Mouse (Mus musculus) stomach, embryonic 16.5 days (tissue): Measurements from ENCODE around the gene Hspb2. TPM values are rescaled to one million over a fixed set of nuclear protein-coding genes. Genes with fewer than 3 reads are reported as not detected.

ENCODE experiments used
- ATAC-seq: fragments of 200-750 bp; cut with Nextera tagmentation; 2 replicates; pipeline ENCODE4 v1.8.0; 2017; ENCODE audit warnings: moderate number of reproducible peaks, moderate TSS enrichment; ENCODE audit not compliant: insufficient read depth, low FRiP score
- H3K27ac ChIP-seq: fragments of 300-500 bp; sonication (generic); 2 replicates; pipeline ENCODE4 v1.5.1; 2014; ENCODE audit warnings: low read length
- H3K27me3 ChIP-seq: fragments of 300-500 bp; sonication (generic); 2 replicates; pipeline ENCODE4 v1.6.1; 2014; ENCODE audit warnings: low read length, control low read depth, mixed read lengths; ENCODE audit not compliant: control insufficient read depth, insufficient read depth
- H3K36me3 ChIP-seq: fragments of 300-500 bp; sonication (generic); 2 replicates; pipeline ENCODE4 v1.6.1; 2014; ENCODE audit warnings: low read length; ENCODE audit not compliant: control insufficient read depth, insufficient read depth
- H3K4me1 ChIP-seq: fragments of 300-500 bp; sonication (generic); 2 replicates; pipeline ENCODE4 v1.6.1; 2014; ENCODE audit warnings: low read length, control low read depth, mixed read lengths; ENCODE audit not compliant: control insufficient read depth, insufficient read depth
- H3K4me2 ChIP-seq: fragments of 300-500 bp; sonication (generic); 2 replicates; pipeline ENCODE4 v1.6.1; 2014; ENCODE audit warnings: low read depth, low read length, mixed read lengths
- H3K4me3 ChIP-seq: fragments of 300-500 bp; sonication (generic); replicated peaks from 2 replicates; pipeline ENCODE4 v1.5.1; 2014; ENCODE audit warnings: mild to moderate bottlenecking, low read length
- H3K9ac ChIP-seq: fragments of 300-500 bp; sonication (generic); 2 replicates; pipeline ENCODE4 v1.6.1; 2014; ENCODE audit warnings: low read length
- H3K9me3 ChIP-seq: fragments of 300-500 bp; sonication (generic); replicated peaks from 2 replicates; pipeline ENCODE4 v1.6.1; 2016; ENCODE audit warnings: low read length, control low read depth; ENCODE audit not compliant: control insufficient read depth
- WGBS: fragments of 180-500 bp; shearing (Covaris S2); extraction: QIAGEN DNeasy Blood & Tissue Kit; methylation state at CpG from one replicate; pipeline ENCODE4 v1.1.7; 2014; 5-methylcytosine and 5-hydroxymethylcytosine counted together
- polyA plus RNA-seq: library from polyadenylated mRNA; unstranded; fragments of >200 nt; fragmentation: Nextera tagmentation; extraction: Ambion mirVana; gene quantifications from 2 replicates; pipeline ENCODE4 v1.2.1, GENCODE M21; 2015

Gene Hspb2
- polyA plus RNA-seq = 9.0 and 27.1 TPM in 2 replicates

DNA sequence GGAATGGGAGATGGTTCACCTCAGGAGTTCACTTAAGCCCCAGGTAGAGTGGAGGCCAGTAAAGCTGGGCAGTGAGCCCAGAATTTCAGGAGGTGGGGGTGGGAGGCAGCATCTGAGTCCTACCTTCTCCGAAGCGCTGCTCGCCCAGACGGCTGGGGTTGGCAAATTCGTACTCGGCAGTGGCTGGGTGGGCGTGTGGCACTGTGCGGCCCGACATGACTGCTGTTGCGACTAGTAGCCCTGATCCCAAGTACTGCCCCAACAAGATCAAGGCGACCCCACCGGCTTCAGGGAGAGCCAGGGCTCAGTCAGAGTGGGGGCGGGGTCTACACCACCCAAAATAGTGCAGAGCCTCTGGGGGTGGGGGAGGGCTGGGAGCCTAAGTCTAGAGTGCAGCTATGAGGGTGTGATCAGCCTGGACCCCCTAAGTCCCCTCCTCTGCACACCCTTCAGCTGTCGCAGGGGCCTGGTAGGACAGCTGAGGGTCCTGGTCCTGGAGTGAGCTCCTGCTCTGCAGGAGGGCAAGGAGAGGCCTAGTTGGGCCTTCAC, at the start of gene Hspb2:
Hspb2 (minus strand) TSS at position 301 of the 549 bp plus-strand sequence.
- H3K36me3 ChIP-seq = no peaks in the 10 kb centered on the region
- H3K27me3 ChIP-seq = no peaks in the 10 kb centered on the region
- H3K27ac ChIP-seq = peak within 1 kb of the TSS; percentile 82
- peak within 1 kb of the TSS; percentile 61 for H3K9ac ChIP-seq
- no peaks in the 10 kb centered on the region for H3K9me3 ChIP-seq
- WGBS = 65% methylated on average over 14 of the region's 14 CpGs
- H3K4me3 ChIP-seq = peak within 1 kb of the TSS; percentile 42
- peak; percentile 63 for ATAC-seq
- peak within 1 kb of the TSS; percentile 47 for H3K4me2 ChIP-seq
- peaks cover 12% of the 10 kb centered on the region for H3K4me1 ChIP-seq

DNA sequence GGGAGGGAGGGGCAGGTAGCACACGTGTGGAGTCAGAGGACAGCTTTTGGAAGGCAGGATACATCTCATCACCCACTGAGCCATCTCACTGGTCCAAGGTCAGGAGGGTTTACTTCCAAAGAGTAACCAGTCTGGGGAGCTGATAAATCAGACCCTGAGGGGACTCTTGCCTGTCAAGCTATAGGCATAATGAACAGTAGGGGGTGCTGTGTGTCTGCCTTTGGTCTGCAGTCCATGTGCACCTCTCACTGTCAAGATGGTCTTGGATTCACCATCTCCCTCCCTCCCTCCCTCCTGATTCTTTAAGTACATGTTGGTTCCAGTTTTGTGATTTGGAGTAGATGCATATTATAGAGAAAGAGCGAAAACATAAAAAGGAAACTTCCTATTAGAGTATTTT, 48.8 kb upstream of the Hspb2 start:
- Histone ChIP-seq H3K4me3 (no peak overlapping the region), H3K4me1 (no peaks in the 10 kb centered on the region), H3K27ac (no peak overlapping the region), H3K36me3 (peaks cover 4% of the 10 kb centered on the region), H3K9me3 (no peaks in the 10 kb centered on the region), H3K4me2 (no peak overlapping the region), H3K27me3 (no peaks in the 10 kb centered on the region), H3K9ac (no peak overlapping the region)
- ATAC-seq = no peak
- WGBS = 58% methylated on average over 2 of the region's 2 CpGs

DNA sequence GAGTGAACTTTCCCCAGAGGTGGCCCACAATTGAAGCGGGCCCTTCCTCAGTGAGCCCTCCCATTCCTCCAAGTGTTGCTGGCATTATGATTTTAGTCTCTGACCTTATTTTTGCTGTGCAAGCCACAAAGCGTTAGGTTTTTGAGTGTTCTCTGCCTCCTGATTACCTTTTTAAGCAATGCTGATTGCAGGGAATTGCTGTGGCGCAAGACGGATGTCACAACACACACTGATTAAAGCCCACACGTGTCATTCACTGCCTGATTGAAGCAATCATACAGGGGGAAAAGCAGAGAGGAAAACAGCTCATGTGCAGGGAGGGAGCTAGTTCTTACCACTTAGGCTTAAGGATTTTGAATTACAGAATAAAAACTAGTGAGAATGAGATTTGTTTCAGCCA, 46.2 kb upstream of the Hspb2 start:
- Histone ChIP-seq H3K9ac (no peak overlapping the region), H3K27me3 (no peaks in the 10 kb centered on the region), H3K36me3 (peaks cover 3% of the 10 kb centered on the region), H3K4me2 (no peak overlapping the region), H3K4me1 (no peaks in the 10 kb centered on the region), H3K4me3 (no peak overlapping the region), H3K9me3 (no peaks in the 10 kb centered on the region), H3K27ac (no peak overlapping the region)
- WGBS = 83% methylated on average over 5 of the region's 5 CpGs
- ATAC-seq = no peak

DNA sequence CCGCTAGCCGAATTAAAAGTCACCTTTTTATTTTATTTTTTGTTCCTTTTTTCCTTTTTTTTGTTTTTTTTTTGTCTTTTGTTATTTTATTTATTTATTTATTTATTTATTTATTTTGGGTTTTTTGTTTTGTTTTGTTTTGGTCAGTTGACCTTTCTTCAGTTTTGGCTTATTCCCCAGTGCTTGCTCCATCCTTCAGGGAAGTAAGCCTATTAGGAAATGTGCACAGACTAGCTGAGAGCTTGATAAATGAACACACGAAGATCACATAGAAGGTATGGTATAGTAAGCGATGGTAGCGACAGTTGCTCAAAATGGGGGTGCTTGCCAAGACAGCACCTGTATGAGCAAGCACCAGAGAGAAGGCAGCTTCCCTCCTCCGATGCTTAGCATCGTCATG, 45.5 kb upstream of the Hspb2 start:
- ATAC-seq = no peak
- no peak overlapping the region for H3K9ac ChIP-seq
- WGBS = 91% methylated on average over 7 of the region's 7 CpGs
- H3K4me1 ChIP-seq = no peaks in the 10 kb centered on the region
- no peaks in the 10 kb centered on the region for H3K27me3 ChIP-seq
- H3K36me3 ChIP-seq = peaks cover 3% of the 10 kb centered on the region
- H3K27ac ChIP-seq = no peak overlapping the region
- H3K4me2 ChIP-seq = no peak overlapping the region
- H3K4me3 ChIP-seq = no peak overlapping the region
- no peaks in the 10 kb centered on the region for H3K9me3 ChIP-seq

DNA sequence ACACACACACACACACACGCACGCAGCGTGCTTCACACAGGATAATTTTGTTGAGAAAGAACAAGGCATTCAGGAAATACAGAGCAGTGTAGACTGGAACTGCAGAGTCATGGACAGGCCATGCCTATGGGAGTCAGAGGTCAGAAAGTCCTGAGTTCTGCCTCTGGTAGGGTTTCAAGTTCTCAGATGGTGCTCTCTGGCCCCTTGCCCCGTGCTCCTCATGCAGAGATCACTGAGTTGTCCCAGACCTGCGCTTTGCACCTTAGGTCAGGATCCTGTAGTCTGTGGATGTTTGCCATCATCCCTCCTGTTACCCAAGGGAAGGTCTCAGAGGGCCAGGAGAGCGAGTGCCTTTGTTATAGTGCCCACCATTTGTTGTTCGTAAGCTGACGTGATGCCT, 44.6 kb upstream of the Hspb2 start:
- WGBS = 87% methylated on average over 8 of the region's 8 CpGs
- no peaks in the 10 kb centered on the region; the same call in none of the 2 replicates for H3K36me3 ChIP-seq
- no peak for ATAC-seq

DNA sequence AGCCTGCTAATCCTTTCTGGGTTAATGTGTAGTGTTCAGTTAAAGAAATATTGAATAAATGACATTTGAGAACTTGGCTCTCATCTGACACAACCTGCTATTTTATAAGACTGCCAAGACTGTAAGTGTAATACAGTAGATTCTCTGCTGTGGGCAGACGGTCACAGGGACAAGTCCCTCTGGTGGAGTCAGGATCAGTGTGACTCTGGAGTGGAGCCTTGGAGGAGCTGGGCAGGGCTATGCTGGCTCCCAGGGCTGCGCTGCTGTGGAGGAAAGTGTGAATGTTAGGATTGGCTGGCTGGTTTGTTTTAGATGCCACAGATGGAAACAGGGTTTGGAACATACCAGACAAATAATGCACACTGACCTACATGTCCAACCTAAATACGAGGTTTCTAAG, 43.1 kb upstream of the Hspb2 start:
- no peak for ATAC-seq
- no peak overlapping the region for H3K4me2 ChIP-seq
- 85% methylated on average over 3 of the region's 3 CpGs for WGBS

More for the DNA sequence above, 44.6 kb upstream of the Hspb2 start:
- no peaks in the 10 kb centered on the region for H3K4me1 ChIP-seq
- H3K9ac ChIP-seq = no peak overlapping the region
- H3K4me2 ChIP-seq = no peak overlapping the region
- no peak overlapping the region for H3K4me3 ChIP-seq
- no peaks in the 10 kb centered on the region for H3K27me3 ChIP-seq
- no peak overlapping the region for H3K27ac ChIP-seq
- no peaks in the 10 kb centered on the region for H3K9me3 ChIP-seq

DNA sequence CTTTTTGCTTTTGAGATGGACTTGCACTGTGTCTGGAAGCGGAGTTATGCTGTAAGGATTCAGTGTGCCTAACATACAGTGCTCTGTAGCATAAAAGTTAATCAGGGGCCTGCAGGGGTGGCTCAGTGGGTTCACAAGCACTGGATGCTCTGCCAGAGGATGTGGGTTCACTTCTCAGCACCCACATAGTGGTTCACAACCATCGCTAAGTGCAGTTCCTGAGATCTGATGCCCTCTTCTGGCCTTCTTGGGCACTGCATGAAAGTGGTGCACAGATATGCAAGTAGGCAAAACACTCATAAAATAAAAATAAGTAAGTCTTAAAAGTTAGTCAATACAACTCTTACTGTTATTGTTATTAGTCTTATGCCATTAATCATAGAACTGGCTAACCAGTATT, 30.0 kb upstream of the Hspb2 start:
- Histone ChIP-seq H3K9me3 (no peaks in the 10 kb centered on the region), H3K27me3 (no peaks in the 10 kb centered on the region), H3K36me3 (peaks cover 31% of the 10 kb centered on the region), H3K4me2 (no peak overlapping the region), H3K9ac (no peak overlapping the region), H3K27ac (no peak overlapping the region), H3K4me3 (no peak overlapping the region), H3K4me1 (no peaks in the 10 kb centered on the region)
- no peak for ATAC-seq
- 74% methylated on average over 2 of the region's 2 CpGs for WGBS

More for the DNA sequence above, 43.1 kb upstream of the Hspb2 start:
- H3K27me3 ChIP-seq = no peaks in the 10 kb centered on the region
- H3K36me3 ChIP-seq = no peaks in the 10 kb centered on the region; the same call in none of the 2 replicates
- no peak overlapping the region for H3K9ac ChIP-seq
- H3K27ac ChIP-seq = no peak overlapping the region
- H3K9me3 ChIP-seq = no peaks in the 10 kb centered on the region
- H3K4me1 ChIP-seq = no peaks in the 10 kb centered on the region
- H3K4me3 ChIP-seq = no peak overlapping the region

DNA sequence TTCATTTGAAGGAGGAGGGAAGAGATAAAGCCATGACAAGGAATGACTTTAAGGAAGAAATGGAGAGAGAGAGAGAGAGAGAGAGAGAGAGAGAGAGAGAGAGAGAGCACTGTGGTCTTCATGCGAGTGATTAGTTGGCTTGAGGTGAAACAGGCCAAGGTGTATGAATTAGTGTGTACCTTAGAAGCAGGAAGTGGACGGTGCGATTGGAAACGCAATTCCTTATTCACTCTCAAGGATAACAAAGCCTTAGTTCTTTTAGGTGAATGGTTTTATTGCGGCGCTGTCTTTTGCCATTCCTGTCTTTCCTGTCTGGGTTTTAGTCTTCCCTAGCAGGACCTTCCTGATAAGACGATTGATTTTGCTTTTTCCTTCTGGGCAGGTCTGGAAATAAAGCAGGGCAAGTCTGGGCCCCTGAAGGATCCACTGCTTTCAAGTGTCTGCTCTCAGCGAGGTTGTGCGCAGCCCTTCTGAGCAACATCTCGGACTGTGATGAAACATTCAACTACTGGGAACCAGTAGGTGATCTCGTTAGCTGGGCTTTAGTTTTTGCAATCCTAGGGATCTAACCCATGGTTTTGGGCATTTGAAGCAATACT, 24.1 kb upstream of the Hspb2 start:
- peaks cover 3% of the 10 kb centered on the region; the same call in 1 of the 2 replicates for H3K36me3 ChIP-seq
- no peak for ATAC-seq
- peak overlapping the region; percentile 95 for H3K4me3 ChIP-seq
- peak overlapping the region; percentile 65 for H3K4me2 ChIP-seq
- no peaks in the 10 kb centered on the region for H3K27me3 ChIP-seq
- H3K9ac ChIP-seq = peak overlapping the region; percentile 98
- H3K4me1 ChIP-seq = peaks cover 12% of the 10 kb centered on the region
- H3K9me3 ChIP-seq = no peaks in the 10 kb centered on the region
- H3K27ac ChIP-seq = peak overlapping the region; percentile 93
- 43% methylated on average over 11 of the region's 11 CpGs for WGBS

DNA sequence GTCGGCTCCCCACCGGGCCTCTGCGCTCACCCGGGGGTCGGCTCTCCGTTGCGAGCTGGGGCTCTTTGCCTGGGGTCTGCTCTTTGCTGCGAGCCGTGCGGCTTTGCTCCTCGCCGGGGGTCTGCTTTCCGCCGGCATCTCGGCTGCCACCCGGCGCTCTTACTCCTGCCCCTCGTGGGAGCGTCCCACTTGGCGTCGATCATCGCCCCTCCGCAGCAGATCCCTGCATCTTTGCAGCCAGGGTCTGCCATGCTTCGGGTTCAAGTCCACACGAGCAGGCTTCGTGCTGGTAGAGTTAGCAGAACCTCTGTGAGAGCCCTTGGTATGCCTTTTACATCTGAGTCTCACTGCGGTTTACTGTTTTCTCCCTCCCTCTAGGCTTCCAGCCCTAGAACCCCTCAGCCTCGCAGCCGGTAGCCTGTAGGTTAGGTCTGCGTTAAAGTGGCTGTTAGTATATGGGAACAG, 23.5 kb upstream of the Hspb2 start:
- Histone ChIP-seq H3K4me2 (peak overlapping the region; percentile 65), H3K27ac (peak overlapping the region; percentile 93), H3K27me3 (no peaks in the 10 kb centered on the region), H3K9me3 (no peaks in the 10 kb centered on the region), H3K4me3 (peak overlapping the region; percentile 95), H3K9ac (peak overlapping the region; percentile 98), H3K4me1 (peaks cover 12% of the 10 kb centered on the region), H3K36me3 (peaks cover 3% of the 10 kb centered on the region; the same call in 1 of the 2 replicates)
- under 1% methylated on average over 26 of the region's 30 CpGs for WGBS
- ATAC-seq = peak; percentile 44; the same call in 1 of the 2 replicates
